Mouse (Mus musculus) induced T-regulatory cell, adult 2 months (primary cell): ENCODE results near the gene Cd44.

Source experiments
- DNase-seq: peaks from one replicate; pipeline ENCODE4 v3.0.0-alpha.2; 2012; ENCODE audit warnings: low read depth

Cd44 gene

GRCm38 (mm10) chr2:102815289-102815809 is 86.1 kb downstream of the Cd44 start:
- no peak for DNase-seq

- DNase-seq, result peak; percentile 52
These were observed 88.7 kb downstream of the Cd44 start for GRCm38 (mm10) chr2:102812756-102813155.

- DNase-seq, result no peak
These were observed 92.0 kb downstream of the Cd44 start for GRCm38 (mm10) chr2:102809436-102809835.

- DNase-seq, result no peak
These were observed 93.8 kb downstream of the Cd44 start for GRCm38 (mm10) chr2:102807633-102808032.

- DNase-seq, result no peak
These were observed 95.5 kb downstream of the Cd44 start for GRCm38 (mm10) chr2:102805761-102806496.

GRCm38 (mm10) chr2:102805283-102805682 is 96.2 kb downstream of the Cd44 start:
- no peak for DNase-seq

GRCm38 (mm10) chr2:102804109-102804508 is 97.4 kb downstream of the Cd44 start:
- peak; percentile 67 for DNase-seq

- no peak for DNase-seq
These were observed 99.6 kb downstream of the Cd44 start for GRCm38 (mm10) chr2:102801899-102802298.

- no peak for DNase-seq
These were observed 103.3 kb downstream of the Cd44 start for GRCm38 (mm10) chr2:102798149-102798548.

GRCm38 (mm10) chr2:102795034-102795433 is 106.4 kb downstream of the Cd44 start:
- DNase-seq, result no peak

GRCm38 (mm10) chr2:102792804-102793203 is 108.7 kb downstream of the Cd44 start:
- DNase-seq, result no peak

GRCm38 (mm10) chr2:102791641-102792040 is 109.8 kb downstream of the Cd44 start:
- DNase-seq, result no peak

- no peak for DNase-seq
These were observed 115.8 kb downstream of the Cd44 start for GRCm38 (mm10) chr2:102785696-102786095.

GRCm38 (mm10) chr2:102782751-102783150 is 118.7 kb downstream of the Cd44 start:
- DNase-seq, result no peak

- no peak for DNase-seq
These were observed 123.3 kb downstream of the Cd44 start for GRCm38 (mm10) chr2:102778208-102778607.

- DNase-seq, result no peak
These were observed 125.9 kb downstream of the Cd44 start for GRCm38 (mm10) chr2:102775561-102775960.

GRCm38 (mm10) chr2:102774700-102775099 is 126.8 kb downstream of the Cd44 start:
- DNase-seq, result no peak

GRCm38 (mm10) chr2:102772276-102772675 is 129.2 kb downstream of the Cd44 start:
- DNase-seq, result no peak

GRCm38 (mm10) chr2:102771304-102771703 is 130.2 kb downstream of the Cd44 start:
- no peak for DNase-seq

GRCm38 (mm10) chr2:102768267-102768666 is 133.2 kb downstream of the Cd44 start:
- DNase-seq, result no peak

- no peak for DNase-seq
These were observed 136.7 kb downstream of the Cd44 start for GRCm38 (mm10) chr2:102764602-102765374.

- DNase-seq, result no peak
These were observed 137.5 kb downstream of the Cd44 start for GRCm38 (mm10) chr2:102763991-102764390.

GRCm38 (mm10) chr2:102763176-102763575 is 138.3 kb downstream of the Cd44 start:
- no peak for DNase-seq
